Mouse (Mus musculus) thymus, adult 2 months (tissue): ENCODE results near the gene Ehd1. TPM values are rescaled to one million over a fixed set of nuclear protein-coding genes. Genes with fewer than 3 reads are reported as not detected.

Experiments
- DNase-seq: peaks from one replicate; pipeline ENCODE4 v3.0.0; 2021
- H3K27ac ChIP-seq: fragments of 200-500 bp; 2 replicates; pipeline ENCODE4 v1.5.1; 2012; ENCODE audit warnings: low read length, control low read depth; ENCODE audit not compliant: control insufficient read depth, insufficient read depth
- H3K27me3 ChIP-seq: fragments of 200-500 bp; 2 replicates; pipeline ENCODE4 v1.6.1; 2012; ENCODE audit warnings: mild to moderate bottlenecking, low read length, moderate library complexity, mixed read lengths; ENCODE audit not compliant: control insufficient read depth, insufficient read depth
- H3K36me3 ChIP-seq: fragments of 200-500 bp; 2 replicates; pipeline ENCODE4 v1.6.1; 2012; ENCODE audit warnings: mild to moderate bottlenecking, low read length, moderate library complexity; ENCODE audit not compliant: control insufficient read depth, insufficient read depth
- H3K4me1 ChIP-seq: fragments of 200-500 bp; replicated peaks from 2 replicates; pipeline ENCODE4 v1.6.1; 2012; ENCODE audit warnings: low read length; ENCODE audit not compliant: control insufficient read depth, insufficient read depth
- H3K4me3 ChIP-seq: fragments of 200-500 bp; 2 replicates; pipeline ENCODE4 v1.5.1; 2012; ENCODE audit warnings: mild to moderate bottlenecking, low read length, control low read depth, moderate library complexity; ENCODE audit not compliant: control insufficient read depth, insufficient read depth
- CTCF ChIP-seq: fragments of 200-500 bp; IDR thresholded peaks from 2 replicates; pipeline ENCODE4 v1.5.1; 2012; ENCODE audit warnings: mild to moderate bottlenecking, control low read depth, low read length, moderate library complexity, borderline replicate concordance; ENCODE audit not compliant: control insufficient read depth, poor library complexity, insufficient read depth; ENCODE audit errors: extremely low read depth
- POLR2A ChIP-seq: fragments of 200-500 bp; IDR thresholded peaks from 2 replicates; pipeline ENCODE4 v1.6.1; 2012; ENCODE audit warnings: mild to moderate bottlenecking, low read length, control low read depth, moderate library complexity; ENCODE audit not compliant: control insufficient read depth, poor library complexity, insufficient read depth; ENCODE audit errors: extremely low read depth
- WGBS: fragments of 180-500 bp; shearing (Covaris S2); methylation state at CpG from one replicate; pipeline ENCODE4 v1.1.7; 2018; 5-methylcytosine and 5-hydroxymethylcytosine counted together
- polyA plus RNA-seq: library from polyadenylated mRNA; depleted of rRNA; stranded (reverse); fragments of >200 nt; gene quantifications from 2 replicates; pipeline ENCODE4 v1.2.3, GENCODE M21; 2012

Gene Ehd1
- polyA plus RNA-seq, 1 experiment = 141 TPM

DNA sequence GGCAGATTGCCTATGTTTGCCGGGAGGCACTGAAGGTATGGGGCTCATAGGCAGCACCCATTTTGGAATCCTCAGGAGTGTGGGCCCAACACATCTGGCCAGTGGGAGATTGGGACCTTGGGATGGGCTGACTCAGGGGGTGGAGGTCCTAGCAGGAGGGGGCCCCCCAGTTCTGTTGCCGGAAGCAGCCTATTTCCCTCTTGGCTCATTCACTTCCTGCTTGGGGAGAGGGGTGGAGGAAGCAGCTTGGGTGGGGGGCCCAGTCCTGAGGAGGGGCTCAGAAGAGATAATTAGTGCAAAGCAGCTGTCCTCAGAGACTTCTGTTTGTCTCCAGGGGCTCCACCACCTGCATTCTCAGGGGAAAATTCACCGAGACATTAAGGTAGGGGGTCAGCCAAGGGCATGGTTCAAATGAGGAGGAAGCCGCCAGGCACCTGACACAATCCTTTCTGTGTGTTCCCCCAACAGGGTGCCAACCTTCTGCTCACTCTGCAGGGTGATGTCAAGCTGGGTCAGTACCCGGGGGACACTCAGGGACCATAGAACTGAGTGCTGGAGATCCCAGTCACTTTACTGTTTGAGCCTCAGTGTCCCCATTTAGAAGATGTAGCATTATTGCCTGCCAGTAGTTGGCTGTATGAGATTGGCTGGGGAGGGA, 65.9 kb downstream of the Ehd1 start:
- no peak for TF ChIP-seq CTCF
- peak; percentile 25; the same call in 1 of the 2 replicates for TF ChIP-seq POLR2A
- Histone ChIP-seq H3K36me3 (peaks cover 21% of the 10 kb centered on the region), H3K27me3 (no peaks in the 10 kb centered on the region), H3K4me1 (peaks cover 34% of the 10 kb centered on the region), H3K27ac (peak overlapping the region; percentile 83), H3K4me3 (peak overlapping the region; percentile 80)
- peak; percentile 68 for DNase-seq
- WGBS = 34% methylated on average over 5 of the region's 5 CpGs

DNA sequence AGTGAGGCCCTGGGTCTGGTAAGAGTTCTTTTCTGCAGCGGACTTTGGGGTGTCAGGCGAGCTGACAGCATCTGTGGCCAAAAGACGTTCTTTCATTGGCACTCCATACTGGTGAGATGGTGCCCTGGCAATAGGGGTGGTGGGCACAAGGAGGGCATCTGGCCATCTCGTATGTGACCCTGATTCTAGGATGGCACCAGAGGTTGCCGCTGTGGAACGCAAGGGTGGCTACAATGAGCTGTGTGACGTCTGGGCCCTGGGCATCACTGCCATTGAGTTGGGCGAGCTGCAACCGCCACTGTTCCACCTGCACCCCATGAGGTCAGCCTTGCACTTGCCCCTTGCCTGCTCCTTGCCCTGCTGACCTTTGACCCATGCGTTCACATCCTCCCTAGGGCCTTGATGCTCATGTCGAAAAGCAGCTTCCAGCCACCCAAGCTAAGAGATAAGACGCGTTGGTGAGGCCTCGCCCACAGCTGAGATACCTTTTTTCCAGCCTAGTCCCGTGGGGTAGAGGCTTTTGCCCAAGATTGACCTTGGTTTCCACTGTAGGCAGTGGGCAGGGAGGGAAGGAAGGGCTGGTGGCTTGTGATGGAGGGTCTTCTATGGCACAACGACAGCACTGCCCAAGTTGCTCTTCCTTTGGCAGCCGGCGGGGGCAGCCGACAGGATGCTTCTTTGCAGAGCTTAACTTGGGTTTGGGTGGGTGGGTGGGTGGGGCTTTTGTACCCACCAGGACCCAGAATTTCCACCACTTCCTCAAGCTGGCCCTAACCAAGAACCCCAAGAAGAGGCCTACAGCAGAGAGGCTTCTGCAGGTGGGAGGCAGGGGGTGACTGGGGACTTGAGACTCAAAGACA, 66.8 kb downstream of the Ehd1 start:
- H3K36me3 ChIP-seq = peaks cover 22% of the 10 kb centered on the region
- H3K4me3 ChIP-seq = no peak overlapping the region
- 70% methylated on average over 19 of the region's 19 CpGs for WGBS
- H3K4me1 ChIP-seq = peaks cover 37% of the 10 kb centered on the region
- no peak for TF ChIP-seq POLR2A
- no peak; the same call in 1 of the 2 replicates for TF ChIP-seq CTCF
- no peaks in the 10 kb centered on the region for H3K27me3 ChIP-seq
- peak; percentile 43 for DNase-seq
- peak overlapping the region; percentile 83 for H3K27ac ChIP-seq

DNA sequence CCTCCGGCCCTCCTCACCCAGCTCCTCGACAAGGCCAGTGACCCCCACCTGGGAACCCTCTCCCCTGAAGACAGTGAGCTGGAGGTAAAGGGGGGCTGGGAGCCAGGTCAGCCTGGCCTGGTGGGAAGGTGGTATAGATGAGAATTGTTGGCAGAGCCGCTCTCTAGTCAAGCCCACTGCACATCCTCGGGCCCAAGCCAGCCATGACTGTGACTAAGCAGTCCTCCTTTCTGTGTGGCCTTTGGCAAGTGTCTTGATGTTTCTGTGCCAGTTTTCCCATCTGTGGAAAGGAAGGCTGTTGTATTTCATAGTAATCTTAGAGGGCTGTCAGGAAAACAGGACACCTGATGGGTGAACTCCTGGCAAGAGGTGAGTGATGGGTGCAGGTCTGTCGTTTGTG, 67.5 kb downstream of the Ehd1 start:
- 80% methylated on average over 5 of the region's 5 CpGs for WGBS
- Histone ChIP-seq H3K4me1 (peaks cover 43% of the 10 kb centered on the region), H3K4me3 (no peak overlapping the region; the same call in 1 of the 2 replicates), H3K27ac (no peak overlapping the region), H3K27me3 (no peaks in the 10 kb centered on the region), H3K36me3 (peaks cover 24% of the 10 kb centered on the region)
- DNase-seq = no peak
- TF ChIP-seq CTCF (no peak), POLR2A (no peak)

DNA sequence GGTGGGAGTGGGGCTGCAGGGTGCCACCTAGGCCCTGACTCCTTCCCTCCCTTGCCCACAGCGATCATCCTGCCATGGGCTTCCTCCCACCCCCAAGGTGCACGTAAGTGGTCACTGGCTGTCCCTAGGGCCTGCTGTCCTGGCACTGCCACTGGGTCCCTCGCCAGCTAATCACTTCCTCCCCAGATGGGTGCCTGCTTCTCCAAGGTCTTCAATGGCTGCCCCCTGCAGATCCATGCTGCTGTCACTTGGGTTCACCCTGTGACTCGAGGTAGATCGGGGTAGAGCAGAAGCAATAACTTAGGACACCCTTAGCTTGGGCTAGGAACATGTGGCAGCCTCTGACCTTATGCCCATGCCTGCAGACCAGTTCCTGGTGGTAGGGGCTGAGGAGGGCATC, 69.5 kb downstream of the Ehd1 start:
- no peak for DNase-seq
- no peak for TF ChIP-seq POLR2A
- TF ChIP-seq CTCF = no peak
- H3K27me3 ChIP-seq = no peaks in the 10 kb centered on the region
- peaks cover 27% of the 10 kb centered on the region for H3K36me3 ChIP-seq
- H3K4me3 ChIP-seq = no peak overlapping the region
- WGBS = 97% methylated on average over 5 of the region's 5 CpGs
- H3K4me1 ChIP-seq = peaks cover 34% of the 10 kb centered on the region
- no peak overlapping the region for H3K27ac ChIP-seq

DNA sequence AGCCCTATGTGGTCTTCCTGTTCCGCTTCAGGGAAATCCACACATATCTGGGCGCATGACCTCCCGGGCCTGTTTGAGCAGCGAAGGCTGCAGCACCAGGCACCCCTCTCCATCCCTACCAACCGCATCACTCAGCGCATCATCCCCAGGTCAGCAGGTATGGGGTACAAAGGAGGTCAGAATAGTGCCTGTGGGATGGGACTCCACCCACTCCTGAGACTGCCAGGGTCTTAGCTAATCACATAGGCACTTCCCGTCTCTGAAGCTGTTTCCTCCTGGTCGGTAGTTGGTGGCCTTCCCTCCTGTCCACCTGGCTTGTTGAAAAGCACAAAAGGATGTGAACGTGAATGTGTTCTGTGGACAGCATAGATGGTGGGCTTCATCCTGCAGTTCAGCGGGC, 70.1 kb downstream of the Ehd1 start:
- Histone ChIP-seq H3K27ac (no peak overlapping the region), H3K4me3 (no peak overlapping the region), H3K36me3 (peaks cover 27% of the 10 kb centered on the region), H3K27me3 (no peaks in the 10 kb centered on the region), H3K4me1 (peaks cover 34% of the 10 kb centered on the region)
- TF ChIP-seq CTCF (no peak), POLR2A (no peak)
- 94% methylated on average over 10 of the region's 10 CpGs for WGBS
- no peak for DNase-seq

DNA sequence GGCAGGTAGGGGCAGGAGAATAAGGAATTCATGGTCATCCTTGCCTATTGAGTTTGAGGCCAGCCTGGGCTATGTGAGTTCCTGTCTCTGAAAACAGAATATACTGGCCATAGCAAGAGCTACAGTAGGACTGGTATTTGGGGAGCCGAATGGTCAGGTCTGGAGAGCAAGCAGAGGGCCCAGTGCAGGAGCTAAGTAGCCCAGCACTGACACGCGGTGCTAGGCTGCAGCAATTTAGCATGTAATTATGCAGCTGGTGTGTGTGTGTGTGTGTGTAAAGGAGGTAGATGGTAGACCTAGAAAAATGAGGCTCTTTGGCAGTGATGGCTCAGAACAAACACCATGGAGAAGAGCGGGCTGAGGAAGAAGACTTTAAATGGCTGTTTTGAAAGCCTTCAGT, 71.1 kb downstream of the Ehd1 start:
- Histone ChIP-seq H3K4me3 (no peak overlapping the region), H3K4me1 (peaks cover 26% of the 10 kb centered on the region), H3K36me3 (peaks cover 36% of the 10 kb centered on the region), H3K27me3 (no peaks in the 10 kb centered on the region), H3K27ac (no peak overlapping the region)
- 94% methylated on average over 4 of the region's 4 CpGs for WGBS
- no peak for DNase-seq
- TF ChIP-seq POLR2A (no peak), CTCF (no peak)
